Mouse (Mus musculus) mesoderm, embryonic 11.5 days (tissue): ENCODE results near the gene Vmn1r27.

ENCODE experiments used
- DNase-seq: peaks from one replicate; pipeline ENCODE4 v3.0.0-alpha.2; 2012; ENCODE audit warnings: low read depth, low spot score

Gene Vmn1r27

DNA sequence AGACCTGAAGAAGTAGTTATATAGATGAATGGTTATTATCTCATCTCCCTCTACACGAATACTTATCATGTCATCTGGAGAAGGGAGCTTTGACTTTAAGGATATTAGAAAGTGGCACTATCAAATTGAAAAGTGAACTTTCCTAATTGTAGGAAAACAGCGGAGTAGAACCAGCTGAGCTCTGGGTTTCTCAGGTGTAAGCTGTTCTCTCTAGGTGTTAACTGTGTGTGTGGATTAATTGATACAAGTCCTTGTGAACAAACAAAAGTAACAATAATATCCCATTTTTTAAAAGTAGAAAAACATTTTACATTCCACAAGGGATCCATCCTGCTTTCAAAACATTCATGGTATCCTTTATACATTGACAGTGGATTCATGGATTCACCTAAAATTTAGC lies at the start of gene Vmn1r27:
Gene Vmn1r27, minus strand, starts transcription at position 101 of the 400 bp plus-strand sequence.
- no peak for DNase-seq

- no peak for DNase-seq
Measured at GRCm38 (mm10) chr6:58261737-58262136, 43.1 kb upstream of the Vmn1r27 start, which contains the start of gene Vmn1r28. Gene Vmn1r28 (plus strand): TSS chr6:58262037.

GRCm38 (mm10) chr6:58216119-58216518 lies 2.5 kb downstream of the Vmn1r27 start:
- no peak for DNase-seq
